Mouse (Mus musculus) forebrain, embryonic 13.5 days (tissue): Measurements from ENCODE around the gene Elp4. TPM values are rescaled to one million over a fixed set of nuclear protein-coding genes. Genes with fewer than 3 reads are reported as not detected.

Source experiments
- ATAC-seq: fragments of 200-750 bp; cut with Nextera tagmentation; 2 replicates; pipeline ENCODE4 v1.8.0; 2017
- H3K27ac ChIP-seq: fragments of 300-500 bp; sonication (generic); 2 replicates; pipeline ENCODE4 v1.5.1; 2015; ENCODE audit warnings: inconsistent platforms, mild to moderate bottlenecking, moderate library complexity
- H3K27me3 ChIP-seq: fragments of 300-500 bp; sonication (generic); 2 replicates; pipeline ENCODE4 v1.6.1; 2015; ENCODE audit warnings: mild to moderate bottlenecking, inconsistent platforms
- H3K36me3 ChIP-seq: fragments of 300-500 bp; sonication (generic); 2 replicates; pipeline ENCODE4 v1.6.1; 2015; ENCODE audit warnings: mild to moderate bottlenecking, inconsistent platforms; ENCODE audit not compliant: poor library complexity, severe bottlenecking
- H3K4me1 ChIP-seq: fragments of 300-500 bp; sonication (generic); 2 replicates; pipeline ENCODE4 v1.6.1; 2015; ENCODE audit warnings: inconsistent platforms
- H3K4me2 ChIP-seq: fragments of 300-500 bp; sonication (generic); 2 replicates; pipeline ENCODE4 v1.6.1; 2015; ENCODE audit warnings: inconsistent platforms, mild to moderate bottlenecking, moderate library complexity
- H3K4me3 ChIP-seq: fragments of 300-500 bp; sonication (generic); 2 replicates; pipeline ENCODE4 v1.5.1; 2015; ENCODE audit warnings: mild to moderate bottlenecking, inconsistent platforms
- H3K9ac ChIP-seq: fragments of 300-500 bp; sonication (generic); 2 replicates; pipeline ENCODE4 v1.6.1; 2015; ENCODE audit warnings: mild to moderate bottlenecking, inconsistent platforms
- H3K9me3 ChIP-seq: fragments of 300-500 bp; sonication (generic); replicated peaks from 2 replicates; pipeline ENCODE4 v1.6.1; 2016; ENCODE audit warnings: inconsistent platforms
- WGBS: fragments of 180-500 bp; shearing (Covaris S2); methylation state at CpG from one replicate; pipeline ENCODE4 v1.1.7; 2015; 5-methylcytosine and 5-hydroxymethylcytosine counted together
- polyA plus RNA-seq: library from polyadenylated mRNA; unstranded; fragments of >200 nt; fragmentation: Nextera tagmentation; extraction: Ambion mirVana; gene quantifications from 2 replicates; pipeline ENCODE4 v1.2.1, GENCODE M21; 2015

Elp4 gene
- polyA plus RNA-seq, 1 experiment from 2014 or later, result 52.3 TPM

DNA sequence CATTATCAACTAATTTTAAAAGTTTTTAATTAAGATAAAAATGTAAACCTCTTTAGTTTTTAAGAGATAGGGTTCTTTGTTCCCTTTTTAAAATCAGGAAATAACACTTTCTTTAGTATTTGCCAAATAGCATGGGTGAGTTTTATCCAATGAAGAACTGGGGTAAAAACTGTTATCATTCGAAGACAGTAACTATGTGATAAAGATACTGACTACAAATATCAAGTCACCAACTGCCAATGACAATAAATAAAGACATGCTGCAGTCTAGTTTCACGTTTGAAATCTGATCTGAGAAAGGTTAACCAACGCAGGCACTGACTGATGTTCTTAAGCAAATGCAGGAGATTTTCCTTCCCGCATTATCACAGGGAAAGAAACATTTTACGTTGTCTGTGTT lies 100.9 kb downstream of the Elp4 start:
- 43% methylated on average over 5 of the region's 5 CpGs for WGBS
- peaks cover 33% of the 10 kb centered on the region for H3K4me1 ChIP-seq
- ATAC-seq, result no peak

GRCm38 (mm10) chr2:105802902-105803301 lies 101.5 kb downstream of the Elp4 start:
- peaks cover 36% of the 10 kb centered on the region for H3K4me1 ChIP-seq
- H3K4me2 ChIP-seq, result no peak overlapping the region

More for the DNA sequence above, 100.9 kb downstream of the Elp4 start:
- no peaks in the 10 kb centered on the region for H3K27me3 ChIP-seq
- H3K4me3 ChIP-seq, result no peak overlapping the region
- no peak overlapping the region for H3K4me2 ChIP-seq
- H3K36me3 ChIP-seq, result no peaks in the 10 kb centered on the region
- no peak overlapping the region for H3K27ac ChIP-seq
- no peak overlapping the region for H3K9ac ChIP-seq
- H3K9me3 ChIP-seq, result no peaks in the 10 kb centered on the region

DNA sequence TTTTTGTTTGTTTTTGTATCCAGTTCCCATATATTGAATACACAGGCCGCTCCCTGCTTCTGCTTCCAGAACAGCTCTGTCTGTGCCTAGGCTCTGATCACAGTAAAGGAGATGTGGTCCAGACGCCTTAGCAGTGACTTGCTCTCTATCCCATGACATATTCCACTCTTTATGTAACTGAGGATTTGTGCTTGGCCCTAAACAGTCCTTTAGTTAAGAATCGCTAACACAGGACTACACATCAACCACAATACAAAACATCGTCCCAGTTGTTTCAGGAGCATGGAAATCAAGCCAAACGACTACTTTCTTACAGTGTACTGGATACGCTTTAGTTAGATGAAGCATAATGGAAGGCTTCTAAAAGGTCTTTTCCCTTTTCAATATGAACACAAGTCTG lies 102.8 kb downstream of the Elp4 start:
- Histone ChIP-seq H3K4me1 (peaks cover 32% of the 10 kb centered on the region), H3K9ac (no peak overlapping the region), H3K27ac (peak overlapping the region; percentile 36; the same call in 1 of the 2 replicates), H3K4me3 (no peak overlapping the region), H3K9me3 (no peaks in the 10 kb centered on the region), H3K27me3 (no peaks in the 10 kb centered on the region), H3K4me2 (no peak overlapping the region; the same call in 1 of the 2 replicates), H3K36me3 (no peaks in the 10 kb centered on the region)
- ATAC-seq, result no peak
- 35% methylated on average over 6 of the region's 6 CpGs for WGBS

More at GRCm38 (mm10) chr2:105802902-105803301, 101.5 kb downstream of the Elp4 start:
- Histone ChIP-seq H3K36me3 (no peaks in the 10 kb centered on the region), H3K4me3 (no peak overlapping the region), H3K9ac (no peak overlapping the region), H3K9me3 (no peaks in the 10 kb centered on the region), H3K27ac (no peak overlapping the region), H3K27me3 (no peaks in the 10 kb centered on the region)
- ATAC-seq, result no peak
- WGBS, result 89% methylated on average over 2 of the region's 2 CpGs

GRCm38 (mm10) chr2:105800694-105801093 lies 103.7 kb downstream of the Elp4 start:
- no peak overlapping the region for H3K27ac ChIP-seq
- no peak overlapping the region for H3K4me2 ChIP-seq
- no peak for ATAC-seq
- H3K36me3 ChIP-seq, result no peaks in the 10 kb centered on the region
- H3K4me3 ChIP-seq, result no peak overlapping the region
- H3K9me3 ChIP-seq, result no peaks in the 10 kb centered on the region
- no peak overlapping the region for H3K9ac ChIP-seq
- peaks cover 25% of the 10 kb centered on the region for H3K4me1 ChIP-seq
- H3K27me3 ChIP-seq, result no peaks in the 10 kb centered on the region
- 20% methylated on average over 1 of the region's 1 CpGs for WGBS

DNA sequence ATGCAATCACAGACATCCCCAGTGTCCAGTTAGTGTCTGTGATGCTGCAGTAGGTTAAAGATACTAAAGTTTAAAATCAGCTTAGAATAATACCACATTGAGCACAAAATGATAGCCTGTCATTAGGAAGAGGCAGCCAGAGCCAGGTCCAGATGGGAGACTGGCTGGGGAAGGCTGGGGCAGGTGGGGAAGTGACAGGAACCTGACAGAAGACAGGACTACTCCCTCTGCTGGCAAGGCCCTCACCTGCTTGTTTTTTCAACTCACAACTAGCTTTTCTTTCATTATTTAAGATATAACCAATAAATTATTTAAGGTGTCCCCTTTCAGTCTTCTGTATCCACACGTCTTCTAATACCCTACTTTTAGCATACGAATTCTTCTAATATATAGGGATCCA lies 104.5 kb downstream of the Elp4 start:
- ATAC-seq, result no peak
- no peak overlapping the region for H3K4me2 ChIP-seq
- no peak overlapping the region for H3K27ac ChIP-seq
- no peaks in the 10 kb centered on the region for H3K36me3 ChIP-seq
- no peaks in the 10 kb centered on the region for H3K9me3 ChIP-seq
- no peak overlapping the region for H3K9ac ChIP-seq
- peaks cover 25% of the 10 kb centered on the region for H3K4me1 ChIP-seq
- H3K4me3 ChIP-seq, result no peak overlapping the region
- 81% methylated on average over 2 of the region's 2 CpGs for WGBS
- no peaks in the 10 kb centered on the region for H3K27me3 ChIP-seq

- peaks cover 20% of the 10 kb centered on the region for H3K4me1 ChIP-seq
- ATAC-seq, result no peak
- H3K4me3 ChIP-seq, result no peak overlapping the region
- H3K27ac ChIP-seq, result no peak overlapping the region
- no peaks in the 10 kb centered on the region for H3K36me3 ChIP-seq
- H3K27me3 ChIP-seq, result no peaks in the 10 kb centered on the region
- H3K4me2 ChIP-seq, result no peak overlapping the region
- no peaks in the 10 kb centered on the region for H3K9me3 ChIP-seq
- H3K9ac ChIP-seq, result no peak overlapping the region
Measured at GRCm38 (mm10) chr2:105797842-105798241, 106.5 kb downstream of the Elp4 start.

- Histone ChIP-seq H3K4me3 (no peak overlapping the region), H3K36me3 (no peaks in the 10 kb centered on the region), H3K4me1 (peaks cover 25% of the 10 kb centered on the region), H3K4me2 (no peak overlapping the region), H3K9ac (no peak overlapping the region), H3K27me3 (no peaks in the 10 kb centered on the region), H3K9me3 (no peaks in the 10 kb centered on the region), H3K27ac (no peak overlapping the region)
- ATAC-seq, result no peak
Measured at GRCm38 (mm10) chr2:105796101-105796500, 108.3 kb downstream of the Elp4 start.

- Histone ChIP-seq H3K4me1 (peaks cover 21% of the 10 kb centered on the region), H3K27ac (no peak overlapping the region), H3K9ac (no peak overlapping the region), H3K9me3 (no peaks in the 10 kb centered on the region), H3K27me3 (no peaks in the 10 kb centered on the region), H3K4me2 (peak overlapping the region; percentile 25; the same call in 1 of the 2 replicates), H3K4me3 (no peak overlapping the region), H3K36me3 (no peaks in the 10 kb centered on the region)
- ATAC-seq, result peak; percentile 74
- 36% methylated on average over 12 of the region's 12 CpGs for WGBS
Measured at GRCm38 (mm10) chr2:105792339-105793120, 111.8 kb downstream of the Elp4 start.

- no peak for ATAC-seq
- Histone ChIP-seq H3K27ac (no peak overlapping the region), H3K9me3 (no peaks in the 10 kb centered on the region), H3K9ac (no peak overlapping the region), H3K4me1 (peaks cover 22% of the 10 kb centered on the region), H3K4me2 (no peak overlapping the region), H3K36me3 (no peaks in the 10 kb centered on the region), H3K27me3 (no peaks in the 10 kb centered on the region), H3K4me3 (no peak overlapping the region)
- 94% methylated on average over 1 of the region's 1 CpGs for WGBS
Measured at GRCm38 (mm10) chr2:105789936-105790335, 114.4 kb downstream of the Elp4 start.

GRCm38 (mm10) chr2:105787726-105788125 lies 116.6 kb downstream of the Elp4 start:
- 16% methylated on average over 4 of the region's 4 CpGs for WGBS
- ATAC-seq, result peak; percentile 25; the same call in 1 of the 2 replicates
- H3K27ac ChIP-seq, result no peak overlapping the region

GRCm38 (mm10) chr2:105786986-105787385 lies 117.4 kb downstream of the Elp4 start:
- no peaks in the 10 kb centered on the region for H3K9me3 ChIP-seq
- WGBS, result 9% methylated on average over 2 of the region's 2 CpGs
- no peak overlapping the region for H3K9ac ChIP-seq
- ATAC-seq, result no peak
- H3K27ac ChIP-seq, result no peak overlapping the region
- H3K4me1 ChIP-seq, result peaks cover 12% of the 10 kb centered on the region
- H3K4me2 ChIP-seq, result no peak overlapping the region
- H3K4me3 ChIP-seq, result no peak overlapping the region
- no peaks in the 10 kb centered on the region for H3K36me3 ChIP-seq
- H3K27me3 ChIP-seq, result no peaks in the 10 kb centered on the region

More at GRCm38 (mm10) chr2:105787726-105788125, 116.6 kb downstream of the Elp4 start:
- no peaks in the 10 kb centered on the region for H3K27me3 ChIP-seq
- no peak overlapping the region for H3K9ac ChIP-seq
- no peaks in the 10 kb centered on the region for H3K36me3 ChIP-seq
- H3K9me3 ChIP-seq, result no peaks in the 10 kb centered on the region
- H3K4me2 ChIP-seq, result no peak overlapping the region
- no peak overlapping the region for H3K4me3 ChIP-seq
- peaks cover 19% of the 10 kb centered on the region for H3K4me1 ChIP-seq

GRCm38 (mm10) chr2:105782885-105783284 lies 121.5 kb downstream of the Elp4 start:
- H3K27ac ChIP-seq, result no peak overlapping the region
- no peak overlapping the region for H3K4me2 ChIP-seq
- no peaks in the 10 kb centered on the region for H3K27me3 ChIP-seq
- H3K9me3 ChIP-seq, result no peaks in the 10 kb centered on the region
- H3K4me3 ChIP-seq, result no peak overlapping the region
- H3K9ac ChIP-seq, result no peak overlapping the region
- H3K36me3 ChIP-seq, result no peaks in the 10 kb centered on the region
- WGBS, result 82% methylated on average over 5 of the region's 5 CpGs
- peaks cover 4% of the 10 kb centered on the region; the same call in 1 of the 2 replicates for H3K4me1 ChIP-seq
- ATAC-seq, result no peak

- no peak overlapping the region for H3K27ac ChIP-seq
- H3K4me1 ChIP-seq, result no peaks in the 10 kb centered on the region
- ATAC-seq, result no peak
- H3K4me2 ChIP-seq, result no peak overlapping the region
- H3K9ac ChIP-seq, result no peak overlapping the region
- no peaks in the 10 kb centered on the region for H3K36me3 ChIP-seq
- no peak overlapping the region for H3K4me3 ChIP-seq
- 40% methylated on average over 1 of the region's 1 CpGs for WGBS
- H3K27me3 ChIP-seq, result no peaks in the 10 kb centered on the region
- H3K9me3 ChIP-seq, result no peaks in the 10 kb centered on the region
Measured at GRCm38 (mm10) chr2:105780739-105781138, 123.6 kb downstream of the Elp4 start.
